ENCODE assay signal across 16 mouse cellular contexts in genomic region chr2:92740776-92741295, GRCm38 (mm10).
"Had no signal": no experiment of that assay in that cellular context is flagged by ENCODE, and none has a peak within 500 bp of the region (broad histone marks: within the 10 kb centered on the region; RNA-seq: fewer than 3 reads in every experiment).

No protein-coding gene starts in this region.

- H3K36me3 ChIP-seq: lung, embryonic 15.5 days; midbrain, embryonic 13.5 days; midbrain, embryonic 15.5 days; neural tube, embryonic 12.5 days; stomach, embryonic 15.5 days had no signal

- DNase-seq: lung, postnatal 14 days; lung, postnatal 36 days; right cerebral cortex, postnatal 14 days; thymus, adult 2 months; thymus, postnatal 25 days; thymus, postnatal 4 days had no signal

- H3K4me1 ChIP-seq: neural tube, embryonic 12.5 days had no signal

- H3K4me3 ChIP-seq: lung, embryonic 15.5 days; megakaryocyte, embryonic 14.5 days; midbrain, embryonic 13.5 days; midbrain, embryonic 15.5 days; neural tube, embryonic 12.5 days; stomach, embryonic 15.5 days had no signal

- ATAC-seq: lung, postnatal 0 days; midbrain, embryonic 13.5 days; midbrain, embryonic 15.5 days had no signal

- H3K27me3 ChIP-seq: lung, embryonic 15.5 days; midbrain, embryonic 13.5 days; midbrain, embryonic 15.5 days; neural tube, embryonic 12.5 days; stomach, embryonic 15.5 days had no signal

- H3K9ac ChIP-seq: lung, embryonic 15.5 days; midbrain, embryonic 13.5 days; midbrain, embryonic 15.5 days; neural tube, embryonic 12.5 days; stomach, embryonic 15.5 days had no signal

- H3K9me3 ChIP-seq: lung, embryonic 15.5 days; megakaryocyte, embryonic 14.5 days; midbrain, embryonic 13.5 days; midbrain, embryonic 15.5 days; neural tube, embryonic 12.5 days; stomach, embryonic 15.5 days had no signal

- H3K27ac ChIP-seq: lung, embryonic 15.5 days; macrophage; midbrain, embryonic 13.5 days; midbrain, embryonic 15.5 days; neural tube, embryonic 12.5 days; stomach, postnatal 0 days had no signal

- H3K4me2 ChIP-seq: lung, embryonic 15.5 days; midbrain, embryonic 11.5 days; midbrain, embryonic 13.5 days; midbrain, embryonic 15.5 days; neural tube, embryonic 12.5 days; stomach, embryonic 15.5 days had no signal
